Mouse (Mus musculus): ENCODE data around the gene Trpv2. TPM values are rescaled to one million over a fixed set of nuclear protein-coding genes. Genes with fewer than 3 reads are reported as not detected.

Gene Trpv2
- total and polyA plus RNA-seq, 3 experiments = 30.0 to 30.4 TPM; not detected in 1

- Histone ChIP-seq H3K79me2 (ENCODE audit: control insufficient read depth, insufficient read depth, low read length, poor library complexity) (no peaks in the 10 kb centered on the region), H3K4me1 (ENCODE audit: control insufficient read depth in 1 of 2, insufficient read depth in 2 of 2, low read length in 2 of 2) (no peaks in the 10 kb centered on the region), H3K27ac (ENCODE audit: control insufficient read depth, low read depth, low read length) (no peak overlapping the region), H3K27me3 (ENCODE audit: control insufficient read depth in 1 of 2, insufficient read depth in 2 of 2, low read length in 2 of 2) (no peaks in the 10 kb centered on the region), H3K9ac (ENCODE audit: control insufficient read depth, low read depth, low read length, poor library complexity, severe bottlenecking) (no peak overlapping the region), H3K4me3 (ENCODE audit: control insufficient read depth in 1 of 2, insufficient read depth in 1 of 2, low read depth in 2 of 2, low read length in 2 of 2) (no peak overlapping the region), H3K9me3 (replicated peaks; ENCODE audit: insufficient read depth, low read length) (no peaks in the 10 kb centered on the region), H3K36me3 (ENCODE audit: control insufficient read depth in 1 of 2, insufficient read depth in 2 of 2, low read length in 2 of 2) (no peaks in the 10 kb centered on the region)
- no peak for DNase-seq (ENCODE audit: low read depth, low spot score)
- TF ChIP-seq ETS1 (IDR thresholded peaks at IDR 0.05; ENCODE audit: low read depth, low read length) (no peak), ELF1 (IDR thresholded peaks at IDR 0.05; ENCODE audit: low read depth, low read length) (no peak), SIN3A (IDR thresholded peaks at IDR 0.05; ENCODE audit: low read length) (no peak), POLR2A (IDR thresholded peaks at IDR 0.05; ENCODE audit: control insufficient read depth in 1 of 2, insufficient read depth in 1 of 2, low read depth in 1 of 2, low read length in 2 of 2, poor library complexity in 1 of 2) (no peak), ZMIZ1 (IDR thresholded peaks at IDR 0.05; ENCODE audit: low read depth, low read length) (no peak), POLR2AphosphoS5 (IDR thresholded peaks at IDR 0.05; ENCODE audit: borderline replicate concordance, low read depth, low read length) (no peak), NRF1 (IDR thresholded peaks at IDR 0.05; ENCODE audit: insufficient read depth, low read depth, low read length, poor library complexity, severe bottlenecking) (no peak)
These were observed 63.5 kb downstream of the Trpv2 start for GRCm38 (mm10) chr11:62637806-62638205.

- no peak overlapping the region for H3K27ac ChIP-seq (ENCODE audit: control insufficient read depth, low read depth, low read length)
- H3K79me2 ChIP-seq (ENCODE audit: control insufficient read depth, insufficient read depth, low read length, poor library complexity) = no peaks in the 10 kb centered on the region
- no peak overlapping the region for H3K9ac ChIP-seq (ENCODE audit: control insufficient read depth, low read depth, low read length, poor library complexity, severe bottlenecking)
- DNase-seq (ENCODE audit: low read depth, low spot score) = no peak
- H3K36me3 ChIP-seq (ENCODE audit: control insufficient read depth in 1 of 2, insufficient read depth in 2 of 2, low read length in 2 of 2) = peaks cover 0 to 3% of the 10 kb centered on the region in 2 experiments; a peak in 1 of 4 replicates
- H3K9me3 ChIP-seq (replicated peaks; ENCODE audit: insufficient read depth, low read length) = no peaks in the 10 kb centered on the region
- H3K4me3 ChIP-seq (ENCODE audit: control insufficient read depth in 1 of 2, insufficient read depth in 1 of 2, low read depth in 2 of 2, low read length in 2 of 2) = no peak overlapping the region
- peaks cover 0 to 5% of the 10 kb centered on the region in 2 experiments; a peak in 1 of 4 replicates for H3K4me1 ChIP-seq (ENCODE audit: control insufficient read depth in 1 of 2, insufficient read depth in 2 of 2, low read length in 2 of 2)
- H3K27me3 ChIP-seq (ENCODE audit: control insufficient read depth in 1 of 2, insufficient read depth in 2 of 2, low read length in 2 of 2) = no peaks in the 10 kb centered on the region
- TF ChIP-seq MXI1 (IDR thresholded peaks at IDR 0.05; ENCODE audit: low read depth, low read length) = no peak
- no peak for TF ChIP-seq GATA1 (IDR thresholded peaks at IDR 0.05; ENCODE audit: low read depth, low read length)
- no peak for TF ChIP-seq USF2 (IDR thresholded peaks at IDR 0.05; ENCODE audit: borderline replicate concordance in 1 of 2, insufficient read depth in 1 of 2, low read depth in 1 of 2, low read length in 2 of 2)
- TF ChIP-seq MAX (IDR thresholded peaks at IDR 0.05; ENCODE audit: low read length) = no peak
- TF ChIP-seq NELFE (IDR thresholded peaks at IDR 0.05; ENCODE audit: low read depth, low read length) = no peak
- TF ChIP-seq ETS1 (IDR thresholded peaks at IDR 0.05; ENCODE audit: low read depth, low read length) = no peak
- TF ChIP-seq POLR2AphosphoS5 (IDR thresholded peaks at IDR 0.05; ENCODE audit: borderline replicate concordance, low read depth, low read length) = no peak
These were observed 64.1 kb downstream of the Trpv2 start for GRCm38 (mm10) chr11:62638402-62638801.

- peaks cover 0 to 9% of the 10 kb centered on the region in 2 experiments; a peak in 2 of 4 replicates for H3K36me3 ChIP-seq (ENCODE audit: control insufficient read depth in 1 of 2, insufficient read depth in 2 of 2, low read length in 2 of 2)
- H3K4me3 ChIP-seq (ENCODE audit: control insufficient read depth in 1 of 2, insufficient read depth in 1 of 2, low read depth in 2 of 2, low read length in 2 of 2) = no peak overlapping the region
- DNase-seq (ENCODE audit: low read depth, low spot score) = no peak
- H3K27ac ChIP-seq (ENCODE audit: control insufficient read depth, low read depth, low read length) = no peak overlapping the region
- H3K9me3 ChIP-seq (replicated peaks; ENCODE audit: insufficient read depth, low read length) = no peaks in the 10 kb centered on the region
- peaks cover 2 to 21% of the 10 kb centered on the region in 2 experiments for H3K4me1 ChIP-seq (ENCODE audit: control insufficient read depth in 1 of 2, insufficient read depth in 2 of 2, low read length in 2 of 2)
- no peaks in the 10 kb centered on the region for H3K27me3 ChIP-seq (ENCODE audit: control insufficient read depth in 1 of 2, insufficient read depth in 2 of 2, low read length in 2 of 2)
- H3K9ac ChIP-seq (ENCODE audit: control insufficient read depth, low read depth, low read length, poor library complexity, severe bottlenecking) = no peak overlapping the region
- H3K79me2 ChIP-seq (ENCODE audit: control insufficient read depth, insufficient read depth, low read length, poor library complexity) = no peaks in the 10 kb centered on the region
- TF ChIP-seq POLR2AphosphoS5 (IDR thresholded peaks at IDR 0.05; ENCODE audit: borderline replicate concordance, low read depth, low read length) = no peak
- TF ChIP-seq JUND (IDR thresholded peaks at IDR 0.05; ENCODE audit: low read depth, low read length) = no peak
- no peak for TF ChIP-seq USF2 (IDR thresholded peaks at IDR 0.05; ENCODE audit: borderline replicate concordance in 1 of 2, insufficient read depth in 1 of 2, low read depth in 1 of 2, low read length in 2 of 2)
- TF ChIP-seq NRF1 (IDR thresholded peaks at IDR 0.05; ENCODE audit: insufficient read depth, low read depth, low read length, poor library complexity, severe bottlenecking) = no peak
- no peak for TF ChIP-seq SIN3A (IDR thresholded peaks at IDR 0.05; ENCODE audit: low read length)
- no peak for TF ChIP-seq MYC (IDR thresholded peaks at IDR 0.05; ENCODE audit: low read depth, low read length)
- TF ChIP-seq KAT2A (conservative IDR thresholded peaks at IDR 0.05; ENCODE audit: low read depth, low read length) = no peak
- no peak for TF ChIP-seq MAZ (IDR thresholded peaks at IDR 0.05; ENCODE audit: low read depth, low read length)
- no peak for TF ChIP-seq POLR2A (IDR thresholded peaks at IDR 0.05; ENCODE audit: control insufficient read depth in 1 of 2, insufficient read depth in 1 of 2, low read depth in 1 of 2, low read length in 2 of 2, poor library complexity in 1 of 2)
- no peak for TF ChIP-seq ELF1 (IDR thresholded peaks at IDR 0.05; ENCODE audit: low read depth, low read length)
- TF ChIP-seq E2F4 (IDR thresholded peaks at IDR 0.05; ENCODE audit: borderline replicate concordance, low read depth, low read length) = no peak
- no peak for TF ChIP-seq TAL1 (IDR thresholded peaks at IDR 0.05; ENCODE audit: low read length)
- no peak for TF ChIP-seq SMC3 (IDR thresholded peaks at IDR 0.05; ENCODE audit: low read depth, low read length)
- TF ChIP-seq ZKSCAN1 (IDR thresholded peaks at IDR 0.05; ENCODE audit: low read depth, low read length) = no peak
- TF ChIP-seq ZNF384 (IDR thresholded peaks at IDR 0.05; ENCODE audit: low read depth, low read length) = no peak
- TF ChIP-seq MYB (IDR thresholded peaks at IDR 0.05; ENCODE audit: low read depth, low read length) = no peak
- TF ChIP-seq HCFC1 (IDR thresholded peaks at IDR 0.05; ENCODE audit: low read depth, low read length) = no peak
- no peak for TF ChIP-seq UBTF (IDR thresholded peaks at IDR 0.05; ENCODE audit: borderline replicate concordance, insufficient read depth, low read depth, low read length)
These were observed 66.1 kb downstream of the Trpv2 start for GRCm38 (mm10) chr11:62640378-62640777.

Measured in MEL (cell line).